Mouse (Mus musculus) heart, embryonic 15.5 days (tissue): Measurements from ENCODE around the gene Pdf. TPM values are rescaled to one million over a fixed set of nuclear protein-coding genes. Genes with fewer than 3 reads are reported as not detected.
"Not testable (repeated sequence)": the region's sequence is repeated elsewhere in the genome, so short reads cannot be mapped to it uniquely, and the experiment has no call there.

Experiments
- ATAC-seq: fragments of 200-750 bp; cut with Nextera tagmentation; replicated peaks from 2 replicates; pipeline ENCODE4 v1.8.0; 2017; ENCODE audit warnings: low read depth, moderate TSS enrichment; ENCODE audit not compliant: insufficient number of reproducible peaks, insufficient read depth, low FRiP score
- H3K27ac ChIP-seq: fragments of 300-500 bp; sonication (generic); 2 replicates; pipeline ENCODE4 v1.5.1; 2015; ENCODE audit warnings: mild to moderate bottlenecking, inconsistent platforms
- H3K27me3 ChIP-seq: fragments of 300-500 bp; sonication (generic); 2 replicates; pipeline ENCODE4 v1.6.1; 2015; ENCODE audit warnings: inconsistent platforms
- H3K36me3 ChIP-seq: fragments of 300-500 bp; sonication (generic); 2 replicates; pipeline ENCODE4 v1.6.1; 2015; ENCODE audit warnings: mild to moderate bottlenecking, inconsistent platforms
- H3K4me1 ChIP-seq: fragments of 300-500 bp; sonication (generic); replicated peaks from 2 replicates; pipeline ENCODE4 v1.6.1; 2015; ENCODE audit warnings: inconsistent platforms
- H3K4me2 ChIP-seq: fragments of 300-500 bp; sonication (generic); 2 replicates; pipeline ENCODE4 v1.6.1; 2015; ENCODE audit warnings: inconsistent platforms, mild to moderate bottlenecking, moderate library complexity
- H3K4me3 ChIP-seq: fragments of 300-500 bp; sonication (generic); 2 replicates; pipeline ENCODE4 v1.5.1; 2015; ENCODE audit warnings: mild to moderate bottlenecking, inconsistent platforms
- H3K9ac ChIP-seq: fragments of 300-500 bp; sonication (generic); 2 replicates; pipeline ENCODE4 v1.6.1; 2015; ENCODE audit warnings: mild to moderate bottlenecking, inconsistent platforms
- H3K9me3 ChIP-seq: fragments of 300-500 bp; sonication (generic); replicated peaks from 2 replicates; pipeline ENCODE4 v1.6.1; 2016; ENCODE audit warnings: inconsistent platforms
- whole genome bisulfite sequencing: fragments of 180-500 bp; shearing (Covaris S2); methylation state at CpG from one replicate; pipeline ENCODE4 v1.1.7; 2015; ENCODE audit warnings: mixed read lengths; 5-methylcytosine and 5-hydroxymethylcytosine counted together
- microRNA-seq: library from miRNA; unstranded; fragments of <30 nt; microRNA quantifications from one replicate; pipeline ENCODE4, GENCODE M21; 2016
- polyA plus RNA-seq: library from polyadenylated mRNA; unstranded; fragments of >200 nt; fragmentation: Nextera tagmentation; extraction: Ambion mirVana; gene quantifications from 2 replicates; pipeline ENCODE4 v1.2.1, GENCODE M21; 2015

Gene Pdf
- polyA plus RNA-seq, 1 experiment from 2014 or later, result 42.3 TPM

DNA sequence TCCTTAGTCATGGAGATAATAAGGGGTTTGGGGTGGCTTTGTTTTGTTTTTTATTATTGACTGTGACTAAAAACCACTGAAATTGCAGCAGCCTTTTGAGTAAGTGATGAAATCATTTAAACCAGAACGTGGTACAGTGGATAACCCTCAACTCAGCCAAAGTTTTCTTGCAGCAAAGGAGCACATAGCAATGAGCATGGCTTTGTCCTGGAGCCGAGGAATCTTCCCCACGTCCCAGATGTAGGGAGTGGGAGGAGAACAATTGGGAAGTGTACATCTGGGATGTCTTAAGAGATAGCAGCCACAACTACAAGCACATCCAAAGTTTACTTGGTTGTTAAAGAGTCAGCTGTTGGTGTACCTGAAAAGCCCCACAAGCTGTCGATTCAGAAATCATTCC, 51.0 kb downstream of the Pdf start:
- Histone ChIP-seq H3K9ac (no peak overlapping the region), H3K36me3 (peaks cover 10% of the 10 kb centered on the region; the same call in 1 of the 2 replicates), H3K27ac (no peak overlapping the region), H3K4me2 (no peak overlapping the region), H3K9me3 (no peaks in the 10 kb centered on the region), H3K27me3 (no peaks in the 10 kb centered on the region), H3K4me3 (no peak overlapping the region), H3K4me1 (no peaks in the 10 kb centered on the region)
- 76% methylated on average over 4 of the region's 4 CpGs for WGBS
- ATAC-seq, result no peak

DNA sequence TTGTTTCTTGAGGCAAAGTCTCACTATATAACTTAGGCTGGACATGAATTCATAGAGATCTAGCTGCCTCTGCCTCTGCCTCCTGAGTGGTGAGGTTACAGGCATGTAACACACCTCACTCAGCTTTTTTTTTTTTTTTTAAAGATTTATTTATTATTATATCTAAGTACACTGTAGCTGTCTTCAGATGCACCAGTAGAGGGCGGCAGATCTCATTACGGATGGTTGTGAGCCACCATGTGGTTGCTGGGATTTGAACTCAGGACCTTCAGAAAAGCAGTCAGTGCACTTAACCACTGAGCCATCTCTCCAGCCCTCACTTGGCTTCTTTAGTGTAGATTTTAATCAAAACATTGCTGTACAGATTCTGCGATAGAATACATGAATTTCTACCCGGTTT, 52.1 kb downstream of the Pdf start:
- not testable (repeated sequence) for H3K4me3 ChIP-seq, H3K27me3 ChIP-seq, H3K27ac ChIP-seq, H3K4me2 ChIP-seq, H3K9ac ChIP-seq, ATAC-seq, H3K9me3 ChIP-seq, H3K4me1 ChIP-seq
- 84% methylated on average over 4 of the region's 4 CpGs for WGBS
- peaks cover 17% of the 10 kb centered on the region; the same call in 1 of the 2 replicates for H3K36me3 ChIP-seq

Small RNAs within 50 kb of the gene (microRNA-seq; reads per million reads assigned to microRNA genes)
- 1.1 reads per million for gene Mir7075

Other genes with a start within 250 kb of the Pdf start
- 0.14 and 0.27 TPM in 2 replicates for gene Has3, start 178.4 kb downstream of the Pdf start, polyA plus RNA-seq
- 36.4 and 43.1 TPM in 2 replicates for gene Utp4, start 155.0 kb downstream of the Pdf start, polyA plus RNA-seq
- 12.6 and 15.8 TPM in 2 replicates for gene Sntb2, start 112.9 kb downstream of the Pdf start, polyA plus RNA-seq
- gene Vps4a, start 17.4 kb downstream of the Pdf start, polyA plus RNA-seq, result 52.8 and 57.3 TPM in 2 replicates
- gene Cog8, start 8.1 kb upstream of the Pdf start, polyA plus RNA-seq, result 25.1 and 28.9 TPM in 2 replicates
- 46.8 and 54.4 TPM in 2 replicates for gene Nip7, start 8.3 kb upstream of the Pdf start, polyA plus RNA-seq
- not detected in 2 replicates for gene Tmed6, start 17.0 kb upstream of the Pdf start, polyA plus RNA-seq
- gene Terf2, start 47.9 kb upstream of the Pdf start, polyA plus RNA-seq, result 9.5 and 10.4 TPM in 2 replicates
- 51.2 and 58.7 TPM in 2 replicates for gene Cyb5b, start 102.0 kb upstream of the Pdf start, polyA plus RNA-seq
- 10.4 and 11.4 TPM in 2 replicates for gene Nfat5, start 244.9 kb upstream of the Pdf start, polyA plus RNA-seq